Mouse (Mus musculus) liver, postnatal 0 days (tissue): Measurements from ENCODE around the gene Adgre5. TPM values are rescaled to one million over a fixed set of nuclear protein-coding genes. Genes with fewer than 3 reads are reported as not detected.

Source experiments
- ATAC-seq: fragments of 200-750 bp; cut with Nextera tagmentation; 2 replicates; pipeline ENCODE4 v1.8.0; 2017; ENCODE audit warnings: mild to moderate bottlenecking, moderate library complexity
- DNase-seq: peaks from one replicate; pipeline ENCODE4 v3.0.0-alpha.2; 2016
- H3K27ac ChIP-seq: fragments of 300-500 bp; sonication (generic); 2 replicates; pipeline ENCODE4 v1.5.1; 2014; ENCODE audit warnings: antibody characterized with exemption, moderate library complexity, mild to moderate bottlenecking, low read depth
- H3K27me3 ChIP-seq: fragments of 300-500 bp; sonication (generic); 2 replicates; pipeline ENCODE4 v1.6.1; 2014; ENCODE audit warnings: low read length, control low read depth, mixed read lengths; ENCODE audit not compliant: insufficient read depth
- H3K36me3 ChIP-seq: fragments of 300-500 bp; sonication (generic); replicated peaks from 2 replicates; pipeline ENCODE4 v1.6.1; 2014; ENCODE audit warnings: mild to moderate bottlenecking, control low read depth, low read length, moderate library complexity, mixed read lengths; ENCODE audit not compliant: insufficient read depth
- H3K4me1 ChIP-seq: fragments of 300-500 bp; sonication (generic); 2 replicates; pipeline ENCODE4 v1.6.1; 2014; ENCODE audit warnings: antibody characterized with exemption, mild to moderate bottlenecking, control low read depth; ENCODE audit not compliant: insufficient read depth
- H3K4me2 ChIP-seq: fragments of 300-500 bp; sonication (generic); 2 replicates; pipeline ENCODE4 v1.6.1; 2014; ENCODE audit warnings: low read depth, mild to moderate bottlenecking, low read length, moderate library complexity, mixed read lengths
- H3K4me3 ChIP-seq: fragments of 300-500 bp; sonication (generic); 2 replicates; pipeline ENCODE4 v1.5.1; 2014; ENCODE audit warnings: low read depth, low read length
- H3K9ac ChIP-seq: fragments of 300-500 bp; sonication (generic); replicated peaks from 2 replicates; pipeline ENCODE4 v1.6.1; 2014; ENCODE audit warnings: mild to moderate bottlenecking, moderate library complexity
- H3K9me3 ChIP-seq: fragments of 300-500 bp; sonication (generic); 2 replicates; pipeline ENCODE4 v1.6.1; 2016; ENCODE audit warnings: mild to moderate bottlenecking, control low read depth, low read length, mixed read lengths
- CTCF ChIP-seq: sonication (generic); IDR thresholded peaks from 2 replicates; pipeline ENCODE4 v1.5.1; 2016; ENCODE audit warnings: antibody characterized with exemption, low read depth
- EP300 ChIP-seq: IDR thresholded peaks from 2 replicates; pipeline ENCODE4 v1.6.1; 2016; ENCODE audit warnings: antibody characterized with exemption, low read depth, mild to moderate bottlenecking
- WGBS: fragments of 180-500 bp; shearing (Covaris S2); extraction: QIAGEN DNeasy Blood & Tissue Kit; methylation state at CpG from one replicate; pipeline ENCODE4 v1.1.7; 2014; ENCODE audit not compliant: insufficient replicate concordance; 5-methylcytosine and 5-hydroxymethylcytosine counted together
- polyA plus RNA-seq: library from polyadenylated mRNA; unstranded; fragments of >200 nt; fragmentation: Nextera tagmentation; extraction: Ambion mirVana; gene quantifications from 2 replicates; pipeline ENCODE4 v1.2.1, GENCODE M21; 2015

Adgre5 gene
- polyA plus RNA-seq, 1 experiment from 2014 or later = 15.7 TPM

DNA sequence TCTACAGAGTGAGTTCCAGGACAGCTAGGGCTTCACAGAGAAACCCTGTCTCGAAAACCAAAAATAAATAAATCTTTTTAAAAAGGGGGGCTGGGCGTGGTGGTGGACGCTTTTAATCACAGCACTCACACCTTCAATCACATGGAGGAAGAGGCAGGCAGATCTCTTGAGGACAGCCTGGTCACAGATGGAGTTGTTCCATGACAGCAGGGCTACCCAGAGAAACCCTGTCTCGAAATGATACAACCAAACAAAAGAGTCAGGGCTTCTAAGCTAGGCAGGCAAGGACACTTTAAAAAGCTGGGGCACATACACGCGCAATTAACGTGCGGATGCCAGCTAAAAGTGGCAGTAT lies 26.5 kb downstream of the Adgre5 start:
- 0 out of 2 replicates have a peak overlapping the region, but pooled peaks have one; percentile 34 for H3K9ac ChIP-seq
- H3K4me3 ChIP-seq = peak overlapping the region; percentile 100
- H3K27ac ChIP-seq = no peak overlapping the region
- no peaks in the 10 kb centered on the region for H3K9me3 ChIP-seq
- ATAC-seq (no peak; the same call in 1 of the 2 replicates), DNase-seq (no peak)
- H3K4me2 ChIP-seq = peak overlapping the region; percentile 91
- no peaks in the 10 kb centered on the region for H3K27me3 ChIP-seq
- H3K4me1 ChIP-seq = peaks cover 17% of the 10 kb centered on the region
- TF ChIP-seq CTCF (no peak), EP300 (no peak)
- 13% methylated on average over 8 of the region's 8 CpGs for WGBS
- peaks cover 5% of the 10 kb centered on the region for H3K36me3 ChIP-seq

DNA sequence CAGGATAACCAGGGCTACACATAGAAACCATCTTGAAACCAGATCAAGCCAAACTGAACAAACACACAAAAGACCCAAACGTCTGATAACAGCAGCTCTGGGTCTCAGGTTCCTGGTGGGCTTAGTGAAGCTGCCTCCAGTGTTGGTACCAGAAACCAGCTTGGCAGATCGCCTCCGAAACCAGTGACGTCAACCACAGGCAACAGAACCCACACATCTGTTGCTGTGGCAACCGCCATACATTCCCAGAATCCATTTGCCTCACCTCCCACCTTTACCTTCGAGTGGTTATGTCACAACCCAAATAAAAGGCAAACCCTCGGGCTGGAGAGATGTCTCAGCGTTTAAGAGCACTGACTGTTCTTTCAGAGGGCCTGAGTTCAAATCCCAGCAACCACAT lies 33.6 kb downstream of the Adgre5 start:
- Histone ChIP-seq H3K9me3 (no peaks in the 10 kb centered on the region), H3K27ac (no peak overlapping the region), H3K4me3 (no peak overlapping the region), H3K4me2 (no peak overlapping the region), H3K9ac (no peak overlapping the region), H3K36me3 (no peaks in the 10 kb centered on the region), H3K4me1 (no peaks in the 10 kb centered on the region), H3K27me3 (no peaks in the 10 kb centered on the region)
- no peak for DNase-seq
- 63% methylated on average over 8 of the region's 8 CpGs for whole genome bisulfite sequencing
- no peak for ATAC-seq
- TF ChIP-seq CTCF = no peak
- no peak for TF ChIP-seq EP300

DNA sequence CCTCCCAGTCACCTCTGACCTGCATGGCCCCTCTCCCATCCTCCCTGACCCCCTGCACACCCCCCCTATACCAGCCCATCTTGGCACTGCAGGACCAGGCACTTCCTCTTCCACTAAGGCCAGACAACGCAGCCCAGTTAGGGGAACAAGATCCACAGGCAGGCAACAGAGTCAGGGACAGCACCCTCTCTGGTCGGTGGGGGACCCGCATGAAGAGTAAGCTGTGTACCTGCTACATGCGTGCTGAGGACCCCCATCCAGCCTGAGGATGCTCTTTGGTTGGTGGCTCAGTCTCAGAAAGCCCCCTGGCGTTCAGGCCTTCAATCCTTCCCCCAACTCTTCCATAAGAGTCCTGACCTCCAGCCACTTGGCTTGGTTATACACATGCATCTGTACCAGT lies 34.7 kb downstream of the Adgre5 start:
- Histone ChIP-seq H3K27me3 (no peaks in the 10 kb centered on the region), H3K27ac (no peak overlapping the region), H3K4me2 (no peak overlapping the region), H3K9me3 (no peaks in the 10 kb centered on the region), H3K9ac (no peak overlapping the region), H3K36me3 (no peaks in the 10 kb centered on the region), H3K4me3 (no peak overlapping the region), H3K4me1 (no peaks in the 10 kb centered on the region)
- WGBS = 59% methylated on average over 5 of the region's 5 CpGs
- DNase-seq (no peak), ATAC-seq (no peak)
- TF ChIP-seq EP300 (no peak), CTCF (no peak)

DNA sequence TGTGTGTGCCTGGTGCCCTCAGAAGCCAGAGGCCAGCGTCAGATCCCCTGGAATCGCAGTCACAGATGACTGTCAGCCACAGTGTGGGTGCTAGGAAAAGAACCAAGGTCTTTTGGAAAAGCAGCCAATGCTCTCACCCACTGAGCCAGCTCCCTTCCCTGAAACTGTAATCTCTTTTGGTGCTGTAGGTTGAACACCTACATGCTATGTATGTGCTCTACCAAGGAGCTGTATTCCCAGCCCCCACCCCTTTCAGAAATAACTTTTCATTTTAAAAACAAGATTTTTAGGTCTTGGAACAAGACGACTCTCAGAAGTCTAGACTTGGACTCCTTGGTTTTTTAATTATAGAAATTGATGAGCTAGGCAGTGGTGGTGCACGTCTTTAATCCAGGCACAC lies 37.7 kb downstream of the Adgre5 start:
- Histone ChIP-seq H3K4me3 (no peak overlapping the region), H3K9ac (no peak overlapping the region), H3K27me3 (no peaks in the 10 kb centered on the region), H3K9me3 (no peaks in the 10 kb centered on the region), H3K4me2 (no peak overlapping the region), H3K36me3 (no peaks in the 10 kb centered on the region), H3K27ac (no peak overlapping the region), H3K4me1 (peaks cover 9% of the 10 kb centered on the region)
- ATAC-seq = no peak
- DNase-seq = no peak
- TF ChIP-seq EP300 = no peak
- 74% methylated on average over 4 of the region's 4 CpGs for WGBS

DNA sequence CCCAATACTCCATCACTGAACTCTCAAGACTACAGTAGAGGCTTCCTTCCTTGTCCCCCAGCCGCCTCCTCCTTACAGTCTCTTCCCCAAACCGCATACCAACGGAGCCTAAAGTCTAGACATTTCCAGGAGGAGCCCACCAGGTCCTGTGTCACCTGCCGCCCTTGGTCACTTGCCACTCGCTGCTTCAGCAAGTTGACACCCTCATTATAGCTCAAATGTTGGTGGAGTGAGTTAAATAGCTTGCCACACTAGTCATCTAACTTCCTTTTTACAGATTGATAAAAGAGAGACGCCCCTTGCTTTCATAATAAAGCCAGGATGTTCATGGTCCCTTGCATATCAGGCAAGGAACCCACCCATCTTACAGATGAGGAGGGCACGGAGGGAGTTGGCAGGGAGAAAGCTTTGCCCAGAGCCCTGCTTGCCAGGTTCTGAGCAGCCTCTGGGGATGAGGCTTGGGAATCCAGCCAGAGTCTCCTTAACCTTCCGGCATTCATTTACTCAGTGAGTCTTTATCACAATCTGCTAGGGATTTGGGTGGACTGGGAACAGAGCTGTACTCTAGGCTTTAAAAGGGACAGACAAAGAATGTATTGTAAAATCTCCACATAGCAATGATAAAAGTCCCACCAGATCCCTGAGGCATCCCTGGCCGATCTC lies 40.6 kb downstream of the Adgre5 start:
- WGBS = 64% methylated on average over 9 of the region's 9 CpGs

DNA sequence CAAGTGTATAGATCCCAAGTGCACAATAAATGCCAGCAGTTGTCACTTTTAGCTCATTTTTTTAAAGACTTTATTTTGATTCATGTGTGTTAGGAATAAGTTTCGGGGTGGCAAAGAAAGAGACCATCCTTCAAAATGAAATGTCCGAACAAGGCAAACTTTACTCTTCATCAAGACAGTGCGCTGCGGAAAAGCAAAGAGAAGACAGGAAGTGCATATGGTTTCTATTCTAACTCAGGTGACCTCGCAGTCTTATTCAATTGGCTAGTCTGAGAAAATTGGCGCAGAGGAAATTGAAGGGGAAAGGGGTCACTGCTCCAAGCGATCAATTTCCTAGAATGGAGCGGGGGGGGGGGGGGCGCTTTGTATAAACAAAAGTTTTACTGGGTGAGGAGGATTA lies 41.6 kb downstream of the Adgre5 start:
- H3K4me1 ChIP-seq = peaks cover 40% of the 10 kb centered on the region
- H3K4me3 ChIP-seq = peak overlapping the region; percentile 80
- WGBS = 15% methylated on average over 9 of the region's 9 CpGs
- H3K36me3 ChIP-seq = no peaks in the 10 kb centered on the region
- H3K9ac ChIP-seq = peak overlapping the region; percentile 91
- ATAC-seq (no peak), DNase-seq (no peak)
- H3K9me3 ChIP-seq = no peaks in the 10 kb centered on the region
- no peak for TF ChIP-seq EP300
- TF ChIP-seq CTCF = no peak
- peak overlapping the region; percentile 90 for H3K27ac ChIP-seq
- peak overlapping the region; percentile 92 for H3K4me2 ChIP-seq
- H3K27me3 ChIP-seq = no peaks in the 10 kb centered on the region

More for the DNA sequence above, 40.6 kb downstream of the Adgre5 start:
- H3K27ac ChIP-seq = peak overlapping the region; percentile 30; the same call in 1 of the 2 replicates
- no peak overlapping the region for H3K9ac ChIP-seq
- no peak for TF ChIP-seq EP300
- TF ChIP-seq CTCF = no peak
- DNase-seq (no peak), ATAC-seq (no peak)
- H3K36me3 ChIP-seq = no peaks in the 10 kb centered on the region
- peaks cover 31% of the 10 kb centered on the region for H3K4me1 ChIP-seq
- no peak overlapping the region for H3K4me3 ChIP-seq
- no peaks in the 10 kb centered on the region for H3K9me3 ChIP-seq
- 0 out of 2 replicates have a peak overlapping the region, but pooled peaks have one; percentile 92 for H3K4me2 ChIP-seq
- H3K27me3 ChIP-seq = no peaks in the 10 kb centered on the region
